Mouse (Mus musculus): Measurements from ENCODE around the gene Olfr2. TPM values are rescaled to one million over a fixed set of nuclear protein-coding genes. Genes with fewer than 3 reads are reported as not detected.

Gene Olfr2
- polyA plus RNA-seq (2015; fragmentation: Illumina TruSeq; extraction: RNeasy Lipid Tissue Mini Kit (QIAGEN cat#74804); ENCODE audit: low read depth, low replicate concordance) = not detected

GRCm38 (mm10) chr7:107005972-107006371 is at the start of gene Olfr2:
Gene Olfr2, minus strand, starts transcription at chr7:107006072.

DNA sequence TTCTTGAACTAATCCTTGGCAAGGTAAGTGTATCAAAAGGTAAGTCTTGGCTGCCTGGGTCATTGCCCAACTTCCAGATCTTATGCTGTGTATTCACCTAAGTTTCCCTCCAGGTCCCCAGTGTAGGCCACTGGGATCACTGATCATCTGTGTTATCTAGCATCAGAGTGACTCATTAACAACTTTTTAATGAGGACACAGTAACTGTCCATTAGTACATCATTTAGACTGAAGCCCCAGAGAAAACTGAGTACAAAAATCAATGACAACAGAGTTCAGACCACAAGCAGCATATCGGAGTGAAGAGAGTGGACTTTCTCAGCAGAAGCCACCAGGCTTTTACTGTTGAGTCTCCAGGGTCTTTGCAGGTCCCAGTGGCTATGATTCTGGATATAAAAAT is 25.0 kb upstream of the Olfr2 start, which contains the start of gene Olfr713:
Olfr713 (plus strand) TSS at position 301 of the 400 bp plus-strand sequence.

GRCm38 (mm10) chr7:106975353-106975752 is 30.5 kb downstream of the Olfr2 start, which contains the start of gene Olfr711:
Gene Olfr711, minus strand, starts transcription at chr7:106975453.

DNA sequence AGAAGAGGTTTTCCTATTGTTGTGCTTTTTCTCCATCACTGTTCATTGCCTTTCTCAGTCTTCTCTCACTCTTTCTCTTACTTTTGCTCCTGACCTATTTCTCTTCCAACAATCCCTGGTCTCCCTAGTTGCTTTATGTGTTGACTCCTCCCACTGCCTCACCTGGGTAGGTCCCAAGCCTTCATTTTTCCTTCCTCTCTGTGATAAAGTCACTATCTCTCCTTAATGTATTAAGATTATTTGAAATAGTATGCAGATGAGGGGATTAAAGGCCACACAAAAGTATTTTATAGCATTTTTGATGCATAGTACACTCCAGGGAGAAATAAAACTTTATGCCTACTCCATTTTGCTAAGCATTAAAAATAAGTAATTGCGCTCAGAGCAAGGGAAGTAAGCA is 42.0 kb downstream of the Olfr2 start, which contains the start of gene Olfr6:
Olfr6 (minus strand) TSS at position 101 of the 400 bp plus-strand sequence.

GRCm38 (mm10) chr7:106948212-106948611 is 57.7 kb downstream of the Olfr2 start, which contains the start of gene Olfr710:
Gene Olfr710, minus strand, starts transcription at chr7:106948312.

Other genes with a start within 250 kb of the Olfr2 start
- gene Olfr699, start 212.9 kb downstream of the Olfr2 start, polyA plus RNA-seq (2015; fragmentation: Illumina TruSeq; extraction: RNeasy Lipid Tissue Mini Kit (QIAGEN cat#74804); ENCODE audit: low read depth, low replicate concordance) = not detected
- not detected for gene Olfr700, start 197.2 kb downstream of the Olfr2 start, polyA plus RNA-seq (2015; fragmentation: Illumina TruSeq; extraction: RNeasy Lipid Tissue Mini Kit (QIAGEN cat#74804); ENCODE audit: low read depth, low replicate concordance)
- gene Olfr701, start 191.9 kb downstream of the Olfr2 start, polyA plus RNA-seq (2015; fragmentation: Illumina TruSeq; extraction: RNeasy Lipid Tissue Mini Kit (QIAGEN cat#74804); ENCODE audit: low read depth, low replicate concordance) = not detected
- not detected for gene Olfr702, start 172.2 kb downstream of the Olfr2 start, polyA plus RNA-seq (2015; fragmentation: Illumina TruSeq; extraction: RNeasy Lipid Tissue Mini Kit (QIAGEN cat#74804); ENCODE audit: low read depth, low replicate concordance)
- gene Olfr703, start 162.7 kb downstream of the Olfr2 start, polyA plus RNA-seq (2015; fragmentation: Illumina TruSeq; extraction: RNeasy Lipid Tissue Mini Kit (QIAGEN cat#74804); ENCODE audit: low read depth, low replicate concordance) = not detected
- gene Olfr704, start 142.9 kb downstream of the Olfr2 start, polyA plus RNA-seq (2015; fragmentation: Illumina TruSeq; extraction: RNeasy Lipid Tissue Mini Kit (QIAGEN cat#74804); ENCODE audit: low read depth, low replicate concordance) = not detected
- gene Olfr705, start 129.2 kb downstream of the Olfr2 start, polyA plus RNA-seq (2015; fragmentation: Illumina TruSeq; extraction: RNeasy Lipid Tissue Mini Kit (QIAGEN cat#74804); ENCODE audit: low read depth, low replicate concordance) = not detected
- not detected for gene Olfr706, start 117.9 kb downstream of the Olfr2 start, polyA plus RNA-seq (2015; fragmentation: Illumina TruSeq; extraction: RNeasy Lipid Tissue Mini Kit (QIAGEN cat#74804); ENCODE audit: low read depth, low replicate concordance)
- gene Olfr707, start 104.8 kb downstream of the Olfr2 start, polyA plus RNA-seq (2015; fragmentation: Illumina TruSeq; extraction: RNeasy Lipid Tissue Mini Kit (QIAGEN cat#74804); ENCODE audit: low read depth, low replicate concordance) = not detected
- gene Olfr1532-ps1, start 98.1 kb downstream of the Olfr2 start, polyA plus RNA-seq (2015; fragmentation: Illumina TruSeq; extraction: RNeasy Lipid Tissue Mini Kit (QIAGEN cat#74804); ENCODE audit: low read depth, low replicate concordance) = not detected
- gene Olfr709-ps1, start 73.9 kb downstream of the Olfr2 start, polyA plus RNA-seq (2015; fragmentation: Illumina TruSeq; extraction: RNeasy Lipid Tissue Mini Kit (QIAGEN cat#74804); ENCODE audit: low read depth, low replicate concordance) = not detected
- gene Olfr710, start 57.8 kb downstream of the Olfr2 start, polyA plus RNA-seq (2015; fragmentation: Illumina TruSeq; extraction: RNeasy Lipid Tissue Mini Kit (QIAGEN cat#74804); ENCODE audit: low read depth, low replicate concordance) = not detected
- gene Olfr6, start 42.1 kb downstream of the Olfr2 start, polyA plus RNA-seq (2015; fragmentation: Illumina TruSeq; extraction: RNeasy Lipid Tissue Mini Kit (QIAGEN cat#74804); ENCODE audit: low read depth, low replicate concordance) = not detected
- not detected for gene Olfr711, start 30.6 kb downstream of the Olfr2 start, polyA plus RNA-seq (2015; fragmentation: Illumina TruSeq; extraction: RNeasy Lipid Tissue Mini Kit (QIAGEN cat#74804); ENCODE audit: low read depth, low replicate concordance)
- gene Olfr713, start 25.1 kb upstream of the Olfr2 start, polyA plus RNA-seq (2015; fragmentation: Illumina TruSeq; extraction: RNeasy Lipid Tissue Mini Kit (QIAGEN cat#74804); ENCODE audit: low read depth, low replicate concordance) = not detected
- not detected for gene Olfr714, start 64.9 kb upstream of the Olfr2 start, polyA plus RNA-seq (2015; fragmentation: Illumina TruSeq; extraction: RNeasy Lipid Tissue Mini Kit (QIAGEN cat#74804); ENCODE audit: low read depth, low replicate concordance)
- gene Olfr17, start 87.1 kb upstream of the Olfr2 start, polyA plus RNA-seq (2015; fragmentation: Illumina TruSeq; extraction: RNeasy Lipid Tissue Mini Kit (QIAGEN cat#74804); ENCODE audit: low read depth, low replicate concordance) = not detected
- gene Olfr715b, start 104.3 kb upstream of the Olfr2 start, polyA plus RNA-seq (2015; fragmentation: Illumina TruSeq; extraction: RNeasy Lipid Tissue Mini Kit (QIAGEN cat#74804); ENCODE audit: low read depth, low replicate concordance) = not detected
- gene Olfr715, start 125.0 kb upstream of the Olfr2 start, polyA plus RNA-seq (2015; fragmentation: Illumina TruSeq; extraction: RNeasy Lipid Tissue Mini Kit (QIAGEN cat#74804); ENCODE audit: low read depth, low replicate concordance) = not detected
- not detected for gene Olfr716, start 132.3 kb upstream of the Olfr2 start, polyA plus RNA-seq (2015; fragmentation: Illumina TruSeq; extraction: RNeasy Lipid Tissue Mini Kit (QIAGEN cat#74804); ENCODE audit: low read depth, low replicate concordance)
- gene Nlrp14, start 160.9 kb upstream of the Olfr2 start, polyA plus RNA-seq (2015; fragmentation: Illumina TruSeq; extraction: RNeasy Lipid Tissue Mini Kit (QIAGEN cat#74804); ENCODE audit: low read depth, low replicate concordance) = not detected
- gene Rbmxl2, start 203.4 kb upstream of the Olfr2 start, polyA plus RNA-seq (2015; fragmentation: Illumina TruSeq; extraction: RNeasy Lipid Tissue Mini Kit (QIAGEN cat#74804); ENCODE audit: low read depth, low replicate concordance) = not detected